Comparison of ENCODE assay signal across 8 mouse cellular contexts in genomic region chr17:35134801-35135590, GRCm38 (mm10). TPM values are rescaled to one million over a fixed set of nuclear protein-coding genes. Genes with fewer than 3 reads are reported as not detected.
DNase-seq lines count a peak whose midpoint lies in the region; ATAC-seq lines count a peak whose summit lies in the region.

Gene Bag6, plus strand, starts transcription at chr17:35135178.

- peak within 1 kb of the TSS; percentile 88 for H3K4me3 ChIP-seq in hindbrain, embryonic 15.5 days

- H3K27ac ChIP-seq in hindbrain, embryonic 15.5 days (replicated peaks) = peak within 1 kb of the TSS; percentile 99

- peaks cover 29% of the 10 kb centered on the region for H3K4me1 ChIP-seq in hindbrain, embryonic 15.5 days (replicated peaks)

- no peaks in the 10 kb centered on the region for H3K9me3 ChIP-seq in hindbrain, embryonic 15.5 days

- peak; percentile 97 for DNase-seq in R1 (ENCODE audit: low read depth, low spot score)
- DNase-seq in cerebellum, postnatal 25 days = peak; percentile 97
- peak; percentile 96 to 97 for DNase-seq in frontal cortex, postnatal 36 days (ENCODE audit: low spot score in 2 of 2)
- DNase-seq in left cerebral cortex, adult 11 months (ENCODE audit: low spot score) = peak; percentile 93
- DNase-seq in lung, postnatal 4 days = peak; percentile 95
- peak; percentile 93 for DNase-seq in retina, postnatal 7 days (ENCODE audit: low read depth, low spot score)
- DNase-seq in urinary bladder, adult 2 months (ENCODE audit: low spot score) = peak; percentile 97

- peak within 1 kb of the TSS; percentile 91 for H3K4me2 ChIP-seq in hindbrain, embryonic 15.5 days

- H3K9ac ChIP-seq in hindbrain, embryonic 15.5 days = peak within 1 kb of the TSS; percentile 82

- peak; percentile 96 for ATAC-seq in hindbrain, embryonic 15.5 days (ENCODE audit: low FRiP score, low read depth)

- under 1% methylated on average over 65 of the region's 66 CpGs for WGBS in hindbrain, embryonic 15.5 days

- no peaks in the 10 kb centered on the region for H3K27me3 ChIP-seq in hindbrain, embryonic 15.5 days

- H3K36me3 ChIP-seq in hindbrain, embryonic 15.5 days = peaks cover 16% of the 10 kb centered on the region

RNA-seq across cellular contexts. Expression of gene Bag6, which starts in this region (rescaled TPM):
- 70.0 and 75.7 TPM in 2 replicates for polyA plus RNA-seq in hindbrain, embryonic 15.5 days (2015; fragmentation: Nextera tagmentation; extraction: Ambion mirVana)
- 130 and 136 TPM in 2 replicates for polyA plus RNA-seq in urinary bladder, adult 2 months (2012; rRNA removed)

Comparison
In these comparisons a context has a peak if more than half of its experiments do, and no peak if none do; other contexts are left out.
1. Peak in every context shown above with its lines: DNase-seq, ATAC-seq, H3K4me3 ChIP-seq and H3K27ac ChIP-seq.